Mouse (Mus musculus): ENCODE results near the gene Asb15.

Asb15 gene

GRCm38 (mm10) chr6:24528064-24528243 lies at the start of gene Asb15:
TSS of gene Asb15 (plus strand) at chr6:24528144.
- DNase-seq (ENCODE audit: low spot score): no peak

DNA sequence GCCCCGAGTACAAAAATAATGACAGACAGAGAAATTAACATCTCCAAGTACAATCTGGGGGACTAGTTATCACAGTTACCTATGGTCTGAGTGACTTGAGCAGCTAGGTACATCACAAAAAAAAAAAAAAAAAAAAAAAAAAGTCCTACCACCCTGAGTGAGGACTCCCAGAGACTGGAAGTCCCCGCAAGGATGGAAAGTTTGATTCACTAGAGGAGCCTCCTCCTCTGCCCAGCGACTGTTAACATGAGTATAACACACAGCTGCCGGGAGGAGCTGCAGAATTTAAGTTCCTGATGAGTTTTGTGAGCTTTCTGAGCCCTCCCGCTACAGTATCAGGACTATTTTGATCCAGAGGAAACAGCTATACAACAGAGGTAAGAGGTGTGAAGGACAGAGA lies 41.4 kb upstream of the Asb15 start:
- no peak for DNase-seq (ENCODE audit: low spot score)

DNA sequence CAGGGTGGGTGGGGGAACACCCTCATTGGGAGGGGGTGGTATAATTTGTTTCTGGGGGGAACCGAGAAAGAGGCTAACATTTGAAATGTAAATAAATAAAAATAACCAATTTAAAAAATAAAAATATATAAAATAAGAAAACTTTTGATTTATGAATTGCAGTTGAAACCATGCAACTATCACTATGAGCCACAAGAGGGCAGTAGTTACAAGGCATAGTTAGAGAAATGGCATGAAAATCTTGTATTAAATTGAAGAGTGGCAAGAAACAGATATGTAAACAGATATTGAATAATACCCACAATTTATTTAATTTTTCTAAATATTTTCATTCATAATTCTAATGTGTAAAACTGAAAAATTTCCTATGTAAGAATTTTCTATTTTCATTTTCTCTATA lies 37.6 kb upstream of the Asb15 start:
- DNase-seq (ENCODE audit: low spot score): peak; percentile 40

- no peak for DNase-seq (ENCODE audit: low spot score)
Measured at GRCm38 (mm10) chr6:24504141-24504540, 23.8 kb upstream of the Asb15 start.

- DNase-seq (ENCODE audit: low spot score): no peak
Measured at GRCm38 (mm10) chr6:24514552-24515284, 13.2 kb upstream of the Asb15 start, which contains the start of gene Iqub. TSS of gene Iqub (minus strand) at chr6:24515067.

- DNase-seq (ENCODE audit: low spot score): peak; percentile 66
Measured at GRCm38 (mm10) chr6:24516197-24516596, 11.7 kb upstream of the Asb15 start.

DNA sequence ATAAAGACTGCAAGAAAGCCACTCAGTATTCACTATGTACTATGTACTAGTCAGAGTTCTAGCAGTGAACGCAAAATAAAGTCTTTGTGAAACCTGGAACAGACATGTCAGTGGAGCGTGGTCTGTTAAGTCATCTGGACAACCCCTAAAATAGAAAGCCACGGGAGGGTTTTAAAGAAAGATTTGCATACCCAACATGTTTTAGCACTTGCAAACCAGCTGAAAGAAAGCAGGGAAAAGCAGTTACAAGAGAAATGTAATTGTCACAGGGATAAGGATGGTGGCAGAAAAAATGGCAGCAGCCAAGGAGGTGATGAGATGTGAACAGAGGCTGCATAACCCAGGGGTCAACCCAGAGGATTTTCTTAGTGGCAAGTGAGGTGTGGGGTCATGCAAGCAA lies 2.2 kb upstream of the Asb15 start:
- DNase-seq (ENCODE audit: low spot score): no peak

DNA sequence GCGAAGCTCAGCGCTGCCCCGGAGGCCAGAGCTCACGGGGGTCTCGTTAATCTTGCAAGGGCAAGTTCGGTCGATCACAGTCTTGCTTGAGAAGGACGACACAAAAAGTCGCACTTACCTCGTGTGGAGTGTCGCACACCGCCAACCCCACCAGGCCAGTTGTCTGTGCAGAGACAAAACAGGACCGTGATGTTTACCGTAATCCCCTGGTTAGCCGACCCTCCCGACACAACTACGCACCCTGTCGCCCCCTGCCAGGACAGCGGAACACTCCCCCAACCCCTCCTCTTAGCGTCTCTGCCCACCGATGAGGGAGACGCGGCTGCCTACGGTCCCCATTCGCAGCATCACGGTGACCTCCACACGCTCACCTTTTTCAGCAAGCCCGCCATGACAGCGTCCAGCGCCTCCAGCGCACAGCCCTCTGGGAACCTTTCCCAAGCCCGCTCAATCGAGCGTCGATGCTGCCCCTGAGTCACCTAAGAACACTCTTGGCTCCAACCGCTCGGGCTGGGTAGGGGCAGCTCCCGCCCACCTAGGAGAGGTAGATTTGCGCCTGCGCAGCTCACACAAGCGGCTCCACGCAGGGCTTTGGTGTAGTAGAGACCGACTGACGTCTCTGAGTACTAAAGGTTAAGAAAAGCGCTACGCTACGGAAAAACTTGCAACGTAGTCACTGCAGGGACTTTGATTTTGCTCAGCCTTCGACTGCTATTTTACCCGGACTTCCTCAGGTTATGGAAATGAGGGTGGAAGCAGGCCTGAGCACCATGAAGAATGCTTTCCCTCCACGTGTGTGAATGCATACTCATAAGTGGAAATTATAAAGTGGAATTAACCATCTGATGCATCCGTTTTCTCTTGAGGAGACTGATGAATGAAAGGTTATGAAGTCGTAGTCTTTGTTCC lies 535 bp upstream of the Asb15 start, which contains the start of gene Ndufa5:
Ndufa5 (minus strand) TSS at position 859 of the 909 bp plus-strand sequence.
- DNase-seq (ENCODE audit: low spot score): peak; percentile 98

- DNase-seq (ENCODE audit: low spot score): peak; percentile 84
Measured at GRCm38 (mm10) chr6:24530166-24530565, 2.2 kb downstream of the Asb15 start.

DNA sequence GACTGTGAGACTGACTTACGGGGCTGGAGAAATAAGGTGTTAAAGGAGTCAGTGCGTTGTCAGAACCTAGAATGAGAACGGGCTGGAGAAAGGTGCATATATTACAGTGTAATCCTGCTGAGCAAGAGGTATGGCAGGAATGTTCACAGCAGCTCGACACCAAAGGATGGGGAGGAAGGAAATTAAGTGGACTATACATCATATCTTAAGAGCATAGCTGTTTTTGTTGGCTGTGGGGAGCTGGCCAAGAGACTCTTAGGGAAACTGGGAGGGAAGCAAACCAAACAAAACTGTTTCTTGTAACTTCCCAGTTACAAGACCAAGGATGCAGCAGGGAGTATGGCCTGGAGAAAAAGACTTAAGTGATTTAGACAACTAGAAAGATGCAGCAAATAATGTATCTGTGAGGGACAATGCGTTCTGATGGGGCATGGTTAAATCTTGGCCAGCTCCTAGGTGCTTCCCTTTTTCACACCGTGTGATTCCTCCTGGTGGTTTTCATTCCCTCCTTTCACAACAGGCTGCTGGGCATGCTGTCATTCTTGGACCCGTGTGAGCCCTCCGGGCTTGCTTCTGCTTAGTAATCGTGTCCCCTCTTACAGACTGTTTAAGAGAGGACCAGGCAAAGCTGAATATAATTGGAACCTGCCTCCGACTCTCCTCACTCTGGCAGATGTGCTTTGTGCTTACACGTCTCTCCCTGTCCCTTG lies 2.9 kb downstream of the Asb15 start:
- DNase-seq (ENCODE audit: low spot score): no peak

DNA sequence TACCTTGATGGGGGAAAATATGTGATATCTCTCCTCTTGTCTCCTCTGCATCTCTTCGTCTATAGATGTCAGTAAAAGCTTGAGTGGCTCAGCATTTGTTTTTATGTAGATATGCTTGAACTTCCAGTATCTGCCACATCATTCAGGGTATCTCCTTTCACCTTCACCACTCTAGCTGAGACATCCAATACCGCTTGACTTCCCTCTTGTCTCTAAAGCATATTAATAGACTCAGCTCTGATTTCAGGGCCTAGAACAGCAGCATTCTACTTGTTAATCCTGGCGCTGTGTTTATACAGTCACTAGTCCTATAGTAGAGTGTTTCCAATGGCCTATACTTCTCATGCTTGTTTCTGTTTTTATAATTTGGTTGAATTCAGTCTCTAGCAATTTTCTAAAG lies 4.9 kb downstream of the Asb15 start:
- no peak for DNase-seq (ENCODE audit: low spot score)

- no peak for DNase-seq (ENCODE audit: low spot score)
Measured at GRCm38 (mm10) chr6:24538435-24538834, 10.5 kb downstream of the Asb15 start.

DNA sequence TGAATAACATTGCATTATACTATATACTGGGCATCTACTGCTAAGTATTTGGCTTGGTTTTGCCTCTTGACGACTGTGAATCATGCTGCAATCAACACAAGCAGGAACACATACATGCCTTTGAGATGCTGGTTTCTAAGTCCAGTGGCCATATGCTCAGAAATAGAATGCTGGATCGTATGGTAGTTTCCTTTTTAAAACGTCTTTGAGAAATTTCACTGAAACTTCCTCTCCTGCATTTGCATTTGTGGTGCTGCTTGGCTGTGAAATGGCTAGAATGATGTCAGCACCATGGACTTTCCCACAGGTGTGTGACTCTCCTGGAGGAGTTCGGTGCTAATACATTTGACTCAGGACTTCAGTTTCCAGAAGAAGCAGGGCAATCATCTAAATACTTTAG lies 12.2 kb downstream of the Asb15 start:
- DNase-seq (ENCODE audit: low spot score): no peak

DNA sequence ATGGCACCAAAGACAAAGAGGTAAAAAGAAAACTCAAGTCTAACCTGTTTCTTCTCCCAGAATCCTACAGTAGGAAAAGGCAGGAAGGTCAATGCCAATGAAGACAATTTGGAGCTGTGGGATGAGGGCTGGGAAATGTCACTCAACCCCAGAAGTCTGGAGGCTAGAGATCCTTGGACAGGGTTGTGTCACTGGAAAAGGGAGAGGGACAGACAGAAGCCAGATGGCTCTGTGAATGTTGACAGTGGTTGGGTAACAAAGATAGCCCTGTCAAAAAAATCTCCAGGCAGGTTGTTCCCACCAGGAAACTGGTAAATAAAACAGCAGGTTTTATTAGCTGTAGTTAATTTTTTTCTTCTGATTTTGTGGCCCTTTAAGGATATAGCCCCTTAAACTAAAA lies 14.4 kb downstream of the Asb15 start:
- DNase-seq (ENCODE audit: low spot score): no peak

DNA sequence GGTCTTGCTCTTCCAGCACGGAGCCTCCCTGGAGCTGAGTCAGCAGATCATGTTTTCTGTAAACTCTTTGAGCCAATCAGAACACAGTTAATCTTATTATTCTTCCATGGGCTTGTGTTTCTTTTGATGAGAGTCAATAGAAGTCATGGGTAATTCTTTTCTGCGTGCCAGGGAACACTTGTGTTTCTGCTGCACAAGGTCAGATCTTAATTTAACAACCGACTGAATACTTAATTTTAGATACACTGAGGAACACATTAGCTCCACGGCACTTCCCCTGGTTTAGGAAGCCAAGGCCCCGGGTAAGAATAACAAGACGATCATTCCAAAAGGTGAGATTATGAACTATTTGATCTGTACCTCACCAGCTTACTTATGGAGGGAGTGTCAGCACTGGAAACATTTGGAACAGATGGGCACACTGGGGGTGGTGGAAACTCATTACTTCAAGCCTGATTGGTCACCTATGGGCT lies 15.2 kb downstream of the Asb15 start:
- DNase-seq (ENCODE audit: low spot score): no peak

- no peak for DNase-seq (ENCODE audit: low spot score)
Measured at GRCm38 (mm10) chr6:24546716-24547420, 18.9 kb downstream of the Asb15 start.

GRCm38 (mm10) chr6:24549801-24550200 lies 21.9 kb downstream of the Asb15 start:
- no peak for DNase-seq (ENCODE audit: low spot score)

DNA sequence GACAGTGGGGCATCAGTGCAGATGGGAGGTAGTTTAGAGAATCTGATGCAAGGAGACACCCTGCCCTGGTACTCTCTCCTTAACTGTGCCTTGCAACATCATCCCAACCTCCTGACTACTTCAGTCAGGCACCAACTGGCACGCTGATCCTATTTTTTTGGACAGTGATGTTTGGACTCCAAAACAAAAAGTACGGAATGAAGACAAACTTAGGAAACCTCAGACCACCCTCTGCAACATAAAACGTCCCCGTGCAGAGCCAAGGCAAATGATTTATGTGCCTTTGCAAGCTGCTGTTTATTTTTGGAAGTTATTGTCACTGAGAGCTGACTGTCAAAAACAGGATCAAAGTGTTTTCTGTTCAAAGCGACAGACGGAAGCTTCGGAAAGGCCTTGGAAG lies 24.1 kb downstream of the Asb15 start:
- DNase-seq (ENCODE audit: low spot score): no peak

DNA sequence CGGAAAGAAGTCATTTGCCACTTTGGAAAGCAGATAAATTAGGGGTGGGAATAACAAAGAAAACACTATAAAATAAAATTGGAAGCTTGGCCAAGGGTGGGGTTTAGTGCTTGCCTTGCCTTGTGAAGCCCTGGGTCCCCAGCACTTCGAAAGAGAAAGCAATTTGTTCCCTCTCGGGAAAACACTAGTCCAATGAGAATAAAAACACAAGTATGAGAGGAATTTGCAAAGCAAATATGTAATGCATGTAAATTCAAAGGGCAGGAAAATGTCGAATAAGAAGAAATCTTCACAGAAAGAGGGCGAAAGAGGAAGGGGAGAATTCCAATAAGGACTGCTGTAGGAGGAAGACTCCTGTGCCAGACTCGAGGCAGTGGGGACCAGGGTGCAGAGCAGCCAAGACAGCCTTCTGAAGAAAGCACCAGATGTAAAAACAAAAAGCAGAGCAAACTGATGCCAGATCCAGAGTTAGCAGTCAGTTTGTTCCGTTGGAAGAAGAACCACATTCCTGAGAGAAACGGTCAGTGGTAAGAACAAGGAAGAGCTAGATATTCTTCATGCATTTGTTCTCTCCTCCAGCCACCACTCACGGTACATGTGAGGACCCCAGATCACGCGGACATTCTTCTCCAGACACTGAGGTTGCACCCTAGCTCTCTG lies 26.6 kb downstream of the Asb15 start:
- DNase-seq (ENCODE audit: low spot score): no peak

DNA sequence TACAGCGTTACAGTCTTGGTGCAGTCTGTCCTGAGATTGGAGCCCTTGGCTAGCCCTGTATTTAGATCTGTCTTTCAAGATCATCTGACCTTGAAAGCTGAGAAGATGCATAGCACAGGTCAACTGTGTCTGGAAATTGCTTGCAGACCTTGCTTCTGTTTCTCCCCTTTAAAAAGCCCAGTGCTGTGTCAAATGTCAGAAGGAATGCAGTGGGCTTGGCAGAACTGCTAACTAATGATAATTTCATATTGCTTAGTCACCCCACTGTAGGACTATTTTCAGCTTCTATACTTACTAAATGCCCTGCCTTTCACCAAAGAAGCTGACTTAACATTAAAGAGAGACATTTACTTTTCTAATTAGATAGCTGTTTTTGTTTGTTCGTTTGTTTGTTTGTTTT lies 27.5 kb downstream of the Asb15 start:
- DNase-seq (ENCODE audit: low spot score): no peak

DNA sequence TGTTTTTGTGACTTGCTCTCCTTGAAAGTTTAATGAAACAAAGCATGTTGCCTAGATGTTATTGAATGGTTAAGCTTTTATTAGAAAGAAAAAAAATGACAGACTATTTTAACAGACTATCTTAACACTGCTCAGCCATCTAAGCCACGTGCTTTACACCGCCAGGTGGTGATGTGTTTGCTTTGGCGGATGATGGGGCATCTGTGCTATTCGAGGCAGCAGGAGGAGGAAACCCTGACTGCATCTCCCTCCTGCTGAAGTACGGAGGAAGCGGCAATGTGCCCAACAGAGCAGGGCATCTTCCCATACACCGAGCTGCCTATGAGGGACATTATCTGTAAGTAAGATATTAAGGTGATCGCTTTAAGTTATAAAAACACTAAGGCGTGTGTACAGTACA lies 36.1 kb downstream of the Asb15 start:
- DNase-seq (ENCODE audit: low spot score): no peak

- DNase-seq (ENCODE audit: low spot score): no peak
Measured at GRCm38 (mm10) chr6:24564886-24565285, 36.9 kb downstream of the Asb15 start.
